Mouse (Mus musculus) heart, adult 18-20 months (tissue): ENCODE data around the gene Insl3. TPM values are rescaled to one million over a fixed set of nuclear protein-coding genes. Genes with fewer than 3 reads are reported as not detected.
"Not testable (repeated sequence)": the region's sequence is repeated elsewhere in the genome, so short reads cannot be mapped to it uniquely, and the experiment has no call there.

Experiments
- DNase-seq, 2 experiments: peaks; one replicate each; pipeline ENCODE4 v3.0.0; 2021 to 2022; ENCODE audit warnings: mixed read lengths in 1 of 2
- total RNA-seq, 2 experiments: library from RNA; stranded (reverse); gene quantifications; 2 replicates each; pipeline ENCODE4 v1.2.3; 2021

Insl3 gene
- total RNA-seq, 2 experiments from 2014 or later: 1.3 to 1.6 TPM

DNA sequence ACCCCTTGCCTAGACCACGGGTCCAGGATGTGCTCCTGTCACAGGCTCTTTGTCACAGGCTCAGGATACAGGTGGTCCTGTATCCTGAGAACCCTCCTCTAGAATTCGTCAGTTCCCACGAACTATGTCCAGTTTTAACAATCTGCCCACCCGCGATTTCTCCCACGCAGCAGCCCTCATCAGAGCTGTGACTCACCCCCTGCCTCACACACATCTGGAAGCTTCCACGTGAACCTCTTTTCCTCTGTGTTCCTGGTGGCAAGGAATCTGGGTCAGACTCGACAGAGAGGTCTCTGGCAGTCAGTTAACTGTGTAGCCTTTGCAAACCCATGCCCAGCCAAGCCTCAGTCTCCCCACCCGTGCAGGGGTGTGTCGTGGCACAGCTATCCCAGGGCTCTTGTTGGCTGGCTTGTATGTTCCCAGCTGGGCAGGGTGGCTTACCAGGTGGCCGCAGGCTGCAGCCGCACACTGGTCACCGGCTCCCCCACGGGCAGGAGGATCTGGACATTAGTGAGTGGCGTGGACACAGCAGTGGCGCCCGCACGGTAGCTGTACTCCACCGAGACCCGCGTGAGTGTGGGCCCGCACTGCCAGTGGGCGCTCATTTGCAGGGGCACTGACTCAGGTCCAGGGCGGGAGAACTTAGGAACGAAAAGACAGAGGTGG is 20.3 kb downstream of the Insl3 start:
- DNase-seq: no peak

DNA sequence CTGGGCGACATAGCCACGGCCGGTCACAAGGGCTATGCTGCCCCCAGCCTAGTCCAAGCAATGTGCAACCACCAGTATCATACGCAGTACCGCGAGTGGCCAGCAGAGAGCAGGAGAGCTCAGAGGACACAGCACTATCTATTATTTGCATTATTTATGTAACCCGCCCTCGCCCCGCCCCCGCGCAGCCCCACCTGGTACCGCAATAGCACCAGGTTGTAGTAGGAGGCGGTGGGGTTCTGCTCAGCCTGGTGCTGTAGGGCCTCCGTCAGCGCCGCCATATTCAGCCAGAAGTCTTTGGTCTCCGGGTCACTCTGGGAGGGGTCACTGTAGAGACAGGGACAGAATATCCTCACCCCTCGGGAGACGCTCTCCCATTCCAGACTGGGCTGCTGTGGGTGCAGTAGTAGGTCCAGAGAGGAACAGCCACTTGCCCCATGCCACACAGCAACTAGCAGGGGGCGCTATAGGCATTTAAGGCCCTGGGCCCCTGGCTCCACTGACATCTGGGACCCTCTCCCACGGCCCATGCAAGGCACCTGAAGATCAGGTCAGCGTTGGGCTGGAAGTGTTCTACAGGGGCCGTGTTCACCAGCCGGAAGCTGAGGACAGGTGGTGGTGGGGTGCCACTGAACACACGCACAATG is 20.9 kb downstream of the Insl3 start:
- DNase-seq: peak; percentile 69 to 91

GRCm38 (mm10) chr8:71711574-71711973 is 22.6 kb downstream of the Insl3 start:
- DNase-seq: no peak

DNA sequence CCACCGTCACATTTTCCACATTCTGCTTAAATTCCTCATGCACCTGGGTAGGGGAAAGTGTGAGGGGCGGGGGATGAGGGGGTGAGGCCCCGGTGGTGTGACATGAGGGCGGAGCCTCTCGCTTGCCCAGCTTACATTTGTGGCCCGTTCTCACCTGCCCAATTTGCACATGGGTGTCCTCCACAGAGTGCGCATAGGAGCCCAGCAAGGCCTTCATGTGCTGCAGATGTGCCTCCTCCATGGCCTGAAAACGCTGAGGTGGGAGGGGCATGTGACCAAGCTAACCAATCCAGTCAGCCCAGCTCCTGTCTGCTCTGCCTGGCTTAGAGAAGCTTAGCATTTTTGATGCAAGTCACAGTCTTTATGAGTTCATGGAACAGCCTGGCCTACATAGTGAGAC is 26.5 kb downstream of the Insl3 start:
- DNase-seq: no peak

DNA sequence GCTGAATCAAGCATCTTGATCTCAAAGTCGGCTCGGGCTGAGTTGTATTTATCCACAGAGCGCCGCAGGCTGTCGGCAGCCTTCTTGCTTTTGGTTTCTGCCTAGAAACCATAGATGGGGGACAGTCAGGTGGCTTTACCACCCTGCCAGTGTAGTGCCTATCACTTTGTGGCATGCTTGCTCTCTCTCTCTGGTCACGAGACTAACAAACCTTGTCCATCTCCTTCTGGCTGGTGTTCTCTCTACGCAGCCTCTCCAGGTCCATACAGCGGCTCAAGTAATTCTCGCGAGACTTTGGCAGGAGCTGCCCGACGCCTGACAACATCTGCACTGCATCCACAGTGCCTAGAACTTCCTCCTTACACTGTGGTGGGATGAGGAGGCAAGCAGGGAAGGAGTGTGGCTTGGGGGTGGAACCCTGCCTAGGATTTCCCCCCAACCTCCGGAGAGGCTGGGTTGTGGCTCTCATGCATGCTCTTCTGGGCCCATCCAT is 27.6 kb downstream of the Insl3 start:
- no peak for DNase-seq

- DNase-seq: no peak
These were observed 28.1 kb downstream of the Insl3 start for GRCm38 (mm10) chr8:71717096-71717495.

- DNase-seq: no peak
These were observed 29.2 kb downstream of the Insl3 start for GRCm38 (mm10) chr8:71718252-71718651.

DNA sequence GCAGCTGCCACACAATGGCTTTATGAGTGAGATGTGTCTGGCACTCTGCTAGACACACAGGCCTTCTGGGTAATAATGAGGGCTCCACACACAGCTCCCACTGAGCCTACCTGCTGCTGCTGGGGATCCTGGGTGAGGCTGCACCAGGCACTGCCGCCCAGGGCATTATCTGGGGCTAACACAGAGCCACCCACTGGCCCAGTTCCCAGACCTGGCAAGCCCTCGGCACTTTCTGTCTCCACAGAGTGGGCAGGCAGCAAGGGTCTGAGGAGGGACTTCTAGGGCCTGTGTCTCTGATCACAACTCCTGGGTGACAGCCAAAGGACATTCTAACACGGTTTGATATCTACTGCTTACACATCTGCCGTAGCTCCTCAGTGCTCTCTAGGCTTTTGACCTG is 30.2 kb downstream of the Insl3 start:
- peak; percentile 60 to 64 for DNase-seq

DNA sequence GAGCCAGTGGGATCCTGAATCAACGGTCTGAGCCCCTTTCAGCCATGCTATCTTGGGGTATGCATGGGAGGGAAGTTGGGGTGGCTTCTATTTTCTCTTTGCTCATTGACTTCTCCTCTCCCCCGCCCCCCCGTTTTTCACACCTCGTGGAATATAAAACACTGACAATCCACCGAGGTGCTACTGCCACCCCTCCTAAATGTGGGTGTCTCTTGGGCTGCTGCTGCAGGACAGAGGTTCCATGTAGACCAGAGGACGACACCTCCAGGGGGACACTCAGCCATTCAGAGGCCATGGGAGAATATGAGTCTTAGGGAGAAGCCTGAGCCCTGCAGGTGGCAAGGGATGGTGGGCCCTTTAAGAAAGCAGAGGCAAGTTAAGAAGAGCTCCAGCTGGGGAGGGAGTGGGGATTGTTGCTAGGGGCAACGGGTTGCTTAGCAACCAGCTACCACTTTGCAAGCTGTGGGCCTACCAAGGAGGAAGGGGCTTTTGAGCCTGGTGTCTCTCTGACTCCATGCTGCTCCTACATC is 31.0 kb downstream of the Insl3 start:
- DNase-seq: no peak

DNA sequence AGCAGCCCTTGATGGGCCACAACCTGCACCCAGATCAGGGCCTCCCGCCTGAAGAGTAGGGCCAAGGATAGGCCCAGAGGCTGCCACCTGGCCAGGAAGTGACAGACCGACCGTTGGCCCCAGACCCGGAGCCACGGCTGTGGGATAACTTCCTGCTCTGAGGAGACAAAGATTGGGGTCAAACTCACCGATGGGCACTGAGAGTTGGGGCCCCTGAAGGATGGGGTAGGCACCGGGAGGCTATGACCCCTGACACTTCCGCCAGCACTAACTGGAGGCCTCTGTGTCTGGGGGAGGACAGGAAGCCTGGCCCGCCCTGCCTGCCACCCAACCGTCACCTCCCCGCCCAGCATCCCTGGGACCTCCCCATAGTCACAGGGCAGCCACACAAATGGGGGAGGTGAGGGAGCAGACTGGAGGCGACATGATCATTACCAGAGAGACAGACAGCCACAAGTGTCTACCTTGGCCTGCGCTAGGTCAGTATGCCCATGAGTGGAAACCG is 34.1 kb downstream of the Insl3 start:
- no peak for DNase-seq

- no peak for DNase-seq
These were observed 35.4 kb downstream of the Insl3 start for GRCm38 (mm10) chr8:71724389-71724788.

- peak; percentile 59 to 69 for DNase-seq
These were observed 36.3 kb downstream of the Insl3 start, which contains the start of gene Fcho1 for GRCm38 (mm10) chr8:71725122-71725924. Gene Fcho1, minus strand, starts transcription at chr8:71725716.

DNA sequence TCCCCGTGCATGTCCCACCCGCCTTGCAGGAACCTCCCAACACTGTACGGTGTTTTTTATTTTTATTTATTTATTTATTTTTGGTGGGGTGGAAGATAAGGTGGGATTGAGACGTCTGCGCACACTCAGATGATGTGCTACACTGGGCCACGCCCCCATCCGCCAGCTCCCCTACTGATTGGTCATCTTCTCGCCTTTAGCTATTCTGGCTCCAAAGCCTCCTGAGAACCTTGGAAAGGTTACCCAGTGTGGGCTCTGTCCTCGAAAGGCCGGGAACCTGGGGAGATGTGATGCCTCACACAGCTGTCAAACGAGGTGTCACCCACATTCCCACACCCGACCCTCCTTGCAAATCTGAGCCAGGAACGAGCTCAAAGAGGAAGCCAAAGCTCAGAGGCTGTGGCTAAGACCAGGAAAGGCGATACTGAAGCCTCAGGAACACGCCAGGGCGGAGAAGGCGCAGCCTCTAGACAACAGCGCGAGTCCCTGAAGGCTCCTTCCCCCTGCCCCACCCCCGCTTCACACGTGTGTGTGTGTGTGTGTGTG is 39.3 kb downstream of the Insl3 start:
- DNase-seq: peak in 1 of 2 experiments; percentile 22

DNA sequence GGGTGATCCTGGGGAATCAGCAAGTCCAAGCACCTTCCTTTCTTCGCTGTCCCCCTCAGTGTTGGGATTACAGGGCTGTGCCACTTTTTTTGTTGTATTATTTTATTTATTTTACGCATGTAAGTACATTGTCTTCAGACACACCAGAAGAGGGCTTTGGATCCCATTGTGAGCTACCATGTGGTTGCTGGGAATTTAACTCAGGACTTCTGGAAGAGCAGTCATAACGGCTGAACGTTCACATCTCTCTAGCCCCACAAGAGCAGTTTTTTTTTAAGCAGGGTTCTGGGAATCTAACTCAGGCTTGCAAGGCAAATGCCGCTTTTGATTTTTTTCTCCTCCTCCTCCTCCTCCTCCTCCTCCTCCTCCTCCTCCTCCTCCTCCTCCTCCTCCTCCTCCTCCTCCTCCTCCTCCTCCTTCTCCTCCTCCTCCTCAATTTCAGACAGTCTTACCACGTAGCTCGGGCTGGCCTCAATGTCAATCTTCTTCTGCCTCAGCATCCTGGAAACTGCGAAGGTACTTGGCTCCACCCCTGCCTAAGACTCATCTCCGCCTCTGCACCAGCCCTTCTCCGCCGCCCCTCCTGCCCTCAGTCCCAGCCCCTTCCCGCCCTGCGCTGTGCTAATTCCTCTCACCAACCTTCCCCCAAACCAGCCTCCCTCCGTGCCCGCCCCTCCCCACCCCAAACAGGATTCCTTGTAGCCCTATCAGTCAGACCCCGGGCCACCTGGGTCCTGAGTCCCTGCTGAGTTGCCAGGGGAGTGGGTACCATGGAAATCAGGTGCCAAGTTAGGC is 40.0 kb downstream of the Insl3 start:
- no peak for DNase-seq

DNA sequence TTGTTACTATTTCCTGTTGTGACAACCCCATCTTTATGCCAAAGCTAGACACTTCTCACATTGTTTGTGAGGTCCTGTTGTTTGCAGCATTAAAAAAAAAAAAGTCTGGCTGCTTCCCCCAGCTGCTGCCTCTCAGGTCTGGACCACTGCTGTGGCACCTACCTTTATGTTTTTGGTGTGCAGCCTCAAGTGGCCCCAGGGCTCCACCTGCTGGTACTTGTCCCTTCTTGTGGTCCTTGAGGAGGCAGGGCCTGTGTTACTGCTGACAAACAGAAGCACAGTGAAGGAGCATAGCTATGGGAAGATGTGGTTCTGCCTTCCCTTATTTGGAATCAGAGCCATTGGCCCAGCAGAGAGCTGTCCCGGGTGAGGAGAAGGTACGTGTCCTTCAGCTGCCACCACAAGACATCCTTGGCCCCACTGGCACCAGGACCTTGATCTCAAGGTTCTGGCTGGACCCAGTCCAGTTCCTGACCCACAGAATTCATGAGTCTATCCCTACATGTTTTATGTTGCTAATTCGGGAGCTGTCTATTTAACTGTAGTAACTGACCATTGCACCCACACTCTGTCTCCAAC is 42.7 kb downstream of the Insl3 start:
- peak; percentile 52 to 70 for DNase-seq

- DNase-seq: not testable (repeated sequence)
These were observed 49.3 kb downstream of the Insl3 start for GRCm38 (mm10) chr8:71738316-71738715.
